Mouse (Mus musculus) left cerebral cortex, postnatal 10 days (tissue): ENCODE measurements around the gene Gstm1. TPM values are rescaled to one million over a fixed set of nuclear protein-coding genes. Genes with fewer than 3 reads are reported as not detected.
"Not testable (repeated sequence)": the region's sequence is repeated elsewhere in the genome, so short reads cannot be mapped to it uniquely, and the experiment has no call there.

Experiments
- DNase-seq, 2 experiments: peaks; one replicate each; pipeline ENCODE4 v3.0.0; 2021 to 2022; ENCODE audit warnings: low spot score in 2 of 2, mixed read lengths in 1 of 2; ENCODE audit errors: extremely low spot score in 1 of 2
- intact Hi-C: fragments of 180-260 bp; cut with DNase I; formaldehyde crosslinking; loops from one replicate; pipeline ENCODE4 v1.15.1; 2025
- total RNA-seq, 2 experiments: library from RNA; stranded (reverse); gene quantifications; 2 replicates each; pipeline ENCODE4 v1.2.3; 2021

Gstm1 gene
- total RNA-seq, 2 experiments from 2014 or later, result 54.5 to 67.8 TPM

DNA sequence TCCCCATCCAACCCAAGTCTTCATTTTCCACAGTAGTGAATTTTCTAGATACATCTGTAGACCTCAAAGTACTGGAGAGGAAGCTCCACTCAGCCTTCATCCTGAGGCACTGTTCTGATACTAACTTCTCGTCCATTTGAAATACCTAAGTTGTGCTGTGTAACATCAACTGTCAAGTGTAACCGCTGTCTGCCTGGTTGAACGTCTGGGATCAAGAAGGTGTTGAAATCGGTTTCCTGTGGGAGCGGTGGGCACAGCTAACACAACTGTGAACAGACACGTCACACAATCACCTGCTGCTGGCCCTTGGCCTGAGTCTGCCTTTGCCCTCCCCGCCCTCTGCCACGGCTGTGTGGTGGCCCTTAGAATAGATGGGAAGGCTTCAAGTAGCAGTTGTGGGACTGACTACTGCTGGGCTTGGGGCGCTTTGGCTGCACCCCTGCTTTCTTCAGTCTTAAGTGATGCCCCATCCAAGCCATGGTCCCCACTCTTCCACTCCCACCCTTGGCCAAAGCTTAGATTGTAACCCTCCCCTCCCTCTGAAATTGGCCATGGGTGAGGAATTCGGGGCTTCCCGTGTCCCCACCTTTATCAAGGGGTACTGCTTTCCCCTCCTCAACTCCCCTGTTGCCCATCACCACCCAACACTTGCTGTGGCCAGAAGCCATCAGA is 2.7 kb upstream of the Gstm1 start:
- intact Hi-C loops, DNase-seq: not testable (repeated sequence)

DNA sequence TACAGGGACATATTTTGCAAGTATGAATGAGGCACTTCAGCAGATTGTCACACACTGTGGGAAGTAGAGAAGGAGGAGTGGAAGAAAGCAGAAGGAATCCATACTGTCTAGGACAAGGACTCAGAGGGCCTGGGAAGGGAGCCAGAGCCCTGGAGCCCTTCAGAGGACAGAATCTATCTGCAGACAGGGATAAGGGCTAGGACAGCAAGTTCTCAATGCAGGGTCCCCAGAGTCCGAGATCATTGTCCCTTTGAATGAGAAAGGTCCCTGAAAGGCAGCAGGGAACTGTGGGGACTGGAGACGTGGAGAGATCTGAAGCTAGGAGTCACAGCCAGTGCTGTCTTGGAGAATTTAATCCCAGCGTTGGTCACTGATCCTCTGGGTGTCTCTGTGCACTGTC is 1.5 kb upstream of the Gstm1 start:
- intact Hi-C loops, result loop anchor here (5.0 to 10.0 kb wide), 3 partner anchors 67 to 152 kb away; partner anchors contain the start of gene Gstm7
- DNase-seq, result not testable (repeated sequence)

DNA sequence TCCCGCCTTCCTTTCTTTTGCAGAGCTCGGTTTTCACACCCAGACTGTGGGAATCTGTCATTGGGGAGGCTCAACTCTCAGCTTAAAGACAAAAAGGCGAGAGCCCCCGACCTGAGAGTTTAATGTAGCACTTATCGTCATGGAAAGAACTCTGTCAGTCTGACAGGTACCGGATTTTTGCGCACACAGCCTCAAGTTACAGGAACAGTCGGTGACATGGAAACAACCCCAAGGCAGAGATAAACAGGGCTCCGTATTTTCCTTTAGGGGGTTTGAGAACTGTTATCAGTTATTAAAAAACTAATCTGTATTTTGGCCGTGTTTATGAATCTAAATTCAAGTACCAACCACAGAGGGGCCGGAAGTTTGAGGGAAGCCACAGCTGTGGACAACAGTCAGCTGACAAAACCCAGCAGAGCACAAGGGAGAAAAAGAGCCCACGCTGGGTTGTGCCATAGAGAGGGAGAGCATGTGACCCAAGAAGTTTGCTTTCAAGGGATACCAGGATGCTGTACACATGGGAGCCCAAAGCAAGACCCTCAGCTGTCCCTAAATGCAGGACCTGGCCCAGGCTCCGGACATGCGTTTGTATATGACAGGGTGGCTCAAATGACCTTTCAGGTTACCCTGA is 532 bp upstream of the Gstm1 start:
- DNase-seq, result peak in 1 of 2 experiments; percentile 36
- intact Hi-C loops, result loop anchor here (5.0 to 10.0 kb wide), 3 partner anchors 66 to 151 kb away; partner anchors contain the start of gene Gstm7

DNA sequence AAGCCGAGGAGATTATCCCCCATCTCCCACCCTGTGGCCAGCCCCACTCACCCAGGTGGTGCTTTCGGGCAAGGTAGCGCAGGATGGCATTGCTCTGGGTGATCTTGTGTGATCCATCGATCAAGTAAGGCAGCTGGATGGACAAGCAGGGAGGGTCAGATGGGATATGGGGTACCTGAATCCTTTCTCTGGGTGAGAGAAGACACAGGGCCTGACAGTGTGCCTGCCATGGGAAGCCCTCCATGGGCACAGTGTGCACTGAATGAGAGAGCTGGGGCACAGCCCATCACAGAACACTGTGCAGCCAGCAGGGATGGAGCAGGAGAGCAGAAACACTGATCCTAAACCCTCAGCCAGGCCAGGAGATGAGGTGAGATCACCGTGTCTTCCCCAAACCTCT is 1.3 kb downstream of the Gstm1 start:
- DNase-seq, result not testable (repeated sequence)
- intact Hi-C loops, result loop anchor here (5.0 to 10.0 kb wide), 3 partner anchors 64 to 149 kb away; partner anchors contain the start of gene Gstm7

DNA sequence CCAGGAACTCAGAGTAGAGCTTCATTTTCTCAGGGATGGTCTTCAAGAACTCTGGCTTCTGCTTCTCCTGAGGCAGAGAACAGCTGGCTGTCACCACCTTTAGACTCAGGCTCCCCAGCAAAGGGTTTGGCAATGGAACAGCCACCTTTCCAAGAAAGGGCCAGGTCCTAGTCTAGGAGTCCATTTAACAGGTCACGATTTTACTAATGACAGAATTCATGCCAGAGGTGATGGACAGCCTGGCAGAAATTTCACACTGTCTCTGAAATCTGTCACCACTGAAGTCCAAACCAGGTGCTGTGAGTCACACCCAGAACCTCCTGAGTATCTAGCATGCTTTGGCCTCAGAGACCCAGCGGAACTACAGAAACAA is 2.8 kb downstream of the Gstm1 start:
- DNase-seq, result no peak

DNA sequence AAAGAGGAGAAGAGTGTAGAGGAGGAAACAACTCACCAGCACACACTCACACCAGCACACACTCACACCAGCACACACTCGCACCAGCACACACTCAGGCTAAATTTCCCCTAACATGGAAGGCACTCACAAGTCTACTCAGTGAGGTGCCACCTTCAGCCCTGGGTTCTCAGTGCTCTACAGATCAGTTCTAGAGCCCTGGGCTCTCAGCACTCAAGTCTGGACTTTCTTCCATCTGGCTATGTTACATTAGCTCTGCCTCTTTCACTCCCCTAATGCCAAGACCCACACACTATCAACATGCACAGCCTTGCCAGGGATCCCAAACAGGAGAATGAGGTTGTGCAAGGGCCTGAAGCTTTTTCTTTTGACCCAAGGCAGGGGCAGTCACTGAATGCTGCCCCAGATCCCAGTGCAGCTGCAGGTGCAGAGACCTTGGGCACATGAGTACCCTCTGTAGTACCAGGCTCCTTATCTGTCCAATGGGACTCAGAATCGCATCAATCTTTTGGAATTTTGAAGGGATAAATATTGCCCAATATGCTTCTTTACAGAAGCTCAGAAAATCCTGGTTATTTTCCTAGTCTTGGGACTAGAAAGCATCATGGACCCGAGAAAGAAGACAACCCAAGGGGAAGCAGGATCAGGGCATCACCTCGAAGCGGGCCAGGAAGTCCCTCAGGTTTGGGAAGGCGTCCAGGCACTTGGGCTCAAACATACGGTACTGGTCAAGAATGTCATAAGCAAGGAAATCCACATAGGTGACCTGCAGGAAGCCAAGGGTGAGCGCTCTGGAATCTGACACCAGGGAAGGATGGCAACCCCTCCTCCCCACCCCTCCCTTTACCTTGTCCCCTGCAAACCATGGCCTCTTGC is 3.4 kb downstream of the Gstm1 start:
- DNase-seq, result no peak
- intact Hi-C loops, result loop anchor here (10.0 kb wide), 1 partner anchor 80 kb away; the partner anchor contains the start of gene Gstm7

More for the DNA sequence above, 2.8 kb downstream of the Gstm1 start:
- intact Hi-C loops, result loop anchor here (5.0 to 10.0 kb wide), 3 partner anchors 63 to 148 kb away; partner anchors contain the start of gene Gstm7

DNA sequence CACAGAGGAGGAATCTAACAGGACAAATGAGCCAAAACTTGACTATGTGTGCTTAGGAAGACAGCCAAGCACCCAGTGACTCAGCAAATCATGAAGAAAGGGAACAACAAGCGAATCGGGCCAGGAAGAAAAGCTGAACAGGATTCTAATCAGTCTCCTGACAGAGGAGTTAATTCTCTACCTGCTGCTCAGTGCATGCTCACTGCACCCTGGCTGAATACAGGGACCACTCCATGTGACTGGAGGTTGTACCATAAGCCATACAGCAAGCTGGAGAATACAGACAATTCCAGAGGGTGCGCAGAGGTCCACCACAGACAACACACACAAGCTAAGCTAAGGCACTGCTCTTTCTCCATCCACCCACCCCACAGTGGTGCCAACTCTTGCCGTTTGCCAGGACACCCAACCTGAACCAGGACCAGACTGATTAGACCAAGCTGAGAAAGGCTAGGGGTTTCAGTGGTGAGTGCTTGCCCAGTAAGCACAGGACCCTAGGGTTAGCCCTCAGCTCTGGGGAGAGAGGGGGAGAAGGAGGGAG is 4.4 kb downstream of the Gstm1 start:
- intact Hi-C loops, result loop anchor here (10.0 kb wide), 1 partner anchor 79 kb away; the partner anchor contains the start of gene Gstm7

DNA sequence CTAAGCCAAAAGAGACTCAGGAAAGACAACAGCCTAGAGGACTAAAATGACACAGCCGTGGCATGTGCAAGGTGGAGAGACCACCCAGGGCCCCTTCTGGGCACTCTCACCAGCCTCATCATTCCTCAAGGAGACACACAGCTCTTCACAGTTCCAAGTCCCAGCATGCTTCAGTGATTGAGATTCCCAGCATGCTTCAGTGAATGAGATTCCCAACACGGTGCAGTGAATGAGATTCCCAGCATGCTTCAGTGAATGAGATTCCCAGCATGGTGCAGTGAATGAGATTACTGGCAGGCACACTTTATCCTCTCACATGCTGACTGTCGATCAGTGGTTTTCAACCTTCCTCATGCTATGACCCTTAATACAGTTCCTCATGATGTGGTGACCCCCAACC is 6.2 kb downstream of the Gstm1 start:
- intact Hi-C loops, result loop anchor here (10.0 kb wide), 1 partner anchor 77 kb away; the partner anchor contains the start of gene Gstm7

More for the DNA sequence above, 4.4 kb downstream of the Gstm1 start:
- DNase-seq, result peak; percentile 36 to 55

DNA sequence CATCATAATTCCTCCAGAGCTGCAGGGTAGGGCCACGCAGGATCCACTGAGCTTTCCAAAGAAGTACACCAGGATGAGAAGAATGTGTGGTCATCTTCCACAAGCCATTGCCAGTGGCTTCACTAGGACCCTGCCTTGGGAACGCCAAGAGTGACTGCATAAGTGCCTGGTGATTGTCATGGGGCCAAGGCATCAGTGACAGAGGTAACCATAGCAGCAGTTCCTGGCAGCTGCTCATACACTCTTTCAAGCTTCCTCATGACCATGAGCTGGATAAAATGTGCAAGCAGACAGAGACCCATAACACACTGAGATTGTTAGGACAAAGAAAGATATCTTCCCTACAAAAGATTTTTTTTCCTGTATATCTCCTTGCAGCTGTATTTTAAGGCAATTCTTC is 7.5 kb downstream of the Gstm1 start:
- intact Hi-C loops, result loop anchor here (10.0 kb wide), 1 partner anchor 75 kb away; the partner anchor contains the start of gene Gstm7

More for the DNA sequence above, 6.2 kb downstream of the Gstm1 start:
- DNase-seq, result no peak

DNA sequence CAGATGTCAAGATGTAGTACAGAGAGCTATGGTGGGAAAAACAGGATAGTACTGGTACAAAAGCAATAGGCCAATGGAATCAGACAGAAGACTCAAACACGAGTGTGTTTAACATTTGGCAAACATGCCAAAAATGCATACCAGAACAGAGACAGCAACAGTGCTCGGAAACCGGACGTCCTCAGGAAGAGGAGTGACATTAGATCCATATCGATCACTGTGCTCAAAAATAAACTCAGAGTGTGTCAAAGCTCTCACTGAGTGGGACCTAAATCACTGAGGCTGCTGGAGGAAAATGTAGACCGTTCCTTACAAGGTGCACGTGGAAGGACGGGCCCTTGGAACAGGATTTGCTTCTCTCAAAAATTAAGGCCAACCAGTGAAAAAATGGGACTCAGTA is 15.8 kb downstream of the Gstm1 start:
- intact Hi-C loops, result no loop called here
- DNase-seq, result no peak

More for the DNA sequence above, 7.5 kb downstream of the Gstm1 start:
- DNase-seq, result peak; percentile 41 to 50

DNA sequence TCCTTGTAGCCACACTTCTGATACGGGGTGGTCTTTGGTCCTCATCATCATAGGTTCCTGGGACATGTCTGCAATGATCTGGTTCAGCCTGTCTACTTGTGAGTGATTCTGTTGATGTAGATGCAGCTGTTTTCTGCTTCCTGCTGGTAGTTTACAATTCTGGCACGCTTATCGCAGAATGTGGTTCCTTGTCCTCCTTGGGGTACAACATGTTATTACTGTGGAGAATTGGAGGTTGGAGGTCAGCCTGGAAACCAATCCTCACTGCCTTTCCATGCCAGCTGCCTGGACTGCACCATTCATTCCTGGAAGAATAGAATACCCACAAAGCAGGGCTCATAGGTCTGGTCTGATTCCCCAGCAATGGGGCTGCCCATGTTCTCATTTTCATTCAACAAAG is 18.3 kb downstream of the Gstm1 start:
- intact Hi-C loops, result no loop called here
- no peak for DNase-seq

DNA sequence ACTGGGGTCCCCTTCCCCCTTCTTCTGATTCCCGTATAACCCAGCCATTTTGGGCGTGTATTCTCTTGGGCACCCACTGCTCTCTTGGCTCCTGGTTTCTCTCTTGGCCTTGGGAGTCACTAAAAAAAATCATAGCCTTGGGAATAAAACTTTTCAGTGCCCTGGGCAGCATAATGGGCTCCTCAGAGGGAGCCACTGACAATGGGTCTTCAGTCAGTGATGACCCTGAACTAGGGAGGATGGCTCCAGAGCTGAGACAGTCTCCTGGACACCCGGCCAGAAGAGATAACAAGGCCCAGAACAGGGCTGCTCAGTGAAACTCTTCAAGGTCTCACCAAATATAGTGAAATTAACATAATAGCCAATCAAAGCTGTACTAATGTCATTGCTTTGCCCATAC is 19.2 kb downstream of the Gstm1 start:
- intact Hi-C loops, result no loop called here
- DNase-seq, result no peak

DNA sequence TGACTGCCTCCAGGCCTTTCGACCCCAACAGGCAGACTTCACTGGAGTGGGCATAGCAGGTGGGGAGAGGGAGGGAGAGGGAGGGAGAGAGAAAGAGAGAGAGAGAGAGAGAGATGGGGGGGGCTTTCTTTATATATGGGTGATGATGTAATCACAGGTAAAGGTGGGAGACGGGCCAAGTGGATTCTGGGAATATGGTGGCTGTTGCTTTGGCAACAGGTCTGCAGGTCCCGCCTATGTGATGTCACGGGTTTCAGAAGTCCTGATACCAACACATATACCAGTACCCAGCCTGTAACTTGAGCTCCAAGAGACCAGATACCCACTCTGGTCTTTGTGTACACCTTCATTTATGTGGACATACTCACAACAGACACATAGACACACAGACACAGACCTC is 21.2 kb downstream of the Gstm1 start:
- no peak for DNase-seq
- intact Hi-C loops, result no loop called here

DNA sequence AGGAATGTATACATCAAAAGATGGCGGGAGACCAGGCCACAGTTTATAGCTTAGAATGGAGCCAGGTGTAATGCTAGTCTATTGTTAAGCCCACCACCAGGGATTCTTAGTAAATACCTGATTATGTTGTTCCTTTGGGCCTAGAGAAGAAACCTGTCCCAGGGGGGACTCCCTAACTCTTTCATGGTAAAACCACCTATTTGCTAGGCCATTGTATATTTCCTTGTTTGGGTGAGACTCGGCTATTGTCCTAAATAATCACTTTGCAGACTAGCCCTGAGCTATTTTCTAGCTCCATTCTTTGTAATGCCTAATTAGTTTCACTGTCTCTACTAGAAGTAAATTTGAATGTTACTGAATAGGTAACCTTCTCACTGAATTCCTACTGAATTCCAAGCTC is 21.8 kb downstream of the Gstm1 start:
- intact Hi-C loops, DNase-seq: not testable (repeated sequence)

DNA sequence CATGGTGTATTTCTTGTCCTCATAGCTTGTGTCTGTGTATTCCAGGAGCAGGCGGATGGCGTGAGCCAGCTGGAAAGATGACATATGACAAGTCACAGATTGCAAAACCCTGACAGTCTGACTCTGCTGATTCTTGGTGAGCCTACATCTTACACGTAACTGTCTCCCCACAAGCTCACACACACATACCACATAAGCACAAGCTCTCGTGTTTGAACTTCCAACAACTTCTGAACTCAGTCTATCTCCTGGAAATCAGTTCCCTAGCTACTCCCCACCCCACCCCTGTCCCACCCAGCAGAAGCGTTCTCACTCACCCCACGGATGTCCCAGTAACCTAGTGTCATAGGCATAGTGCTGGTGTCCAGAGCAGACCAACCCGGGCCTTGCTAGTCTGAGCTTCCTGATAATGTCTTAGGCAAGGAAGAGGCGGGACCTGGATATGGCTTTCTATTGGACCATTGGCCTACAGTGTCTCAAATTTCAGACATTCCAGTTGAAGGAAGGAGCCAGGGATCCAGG is 31.7 kb downstream of the Gstm1 start, which contains the start of gene Gstm2:
Gstm2 (minus strand) TSS at position 413 of the 522 bp plus-strand sequence.
- intact Hi-C loops, result no loop called here
- no peak for DNase-seq

DNA sequence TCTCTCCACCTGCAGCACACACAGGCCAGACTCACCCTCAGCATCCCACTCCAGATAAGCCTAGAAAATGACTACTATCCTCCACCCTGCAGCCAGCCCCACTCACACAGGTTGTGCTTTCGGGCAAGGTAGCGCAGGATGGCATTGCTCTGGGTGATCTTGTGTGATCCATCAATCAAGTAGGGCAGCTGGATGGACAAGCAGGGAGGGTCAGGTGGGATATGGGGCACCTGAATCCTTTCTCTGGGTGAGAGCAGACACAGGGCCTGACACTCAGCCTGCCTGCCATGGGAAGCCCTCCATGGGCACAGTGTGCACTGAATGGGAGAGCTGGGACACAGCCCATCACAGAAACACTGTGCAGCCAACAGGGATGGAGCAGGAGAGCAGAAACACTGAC is 32.6 kb downstream of the Gstm1 start:
- DNase-seq, intact Hi-C loops: not testable (repeated sequence)

DNA sequence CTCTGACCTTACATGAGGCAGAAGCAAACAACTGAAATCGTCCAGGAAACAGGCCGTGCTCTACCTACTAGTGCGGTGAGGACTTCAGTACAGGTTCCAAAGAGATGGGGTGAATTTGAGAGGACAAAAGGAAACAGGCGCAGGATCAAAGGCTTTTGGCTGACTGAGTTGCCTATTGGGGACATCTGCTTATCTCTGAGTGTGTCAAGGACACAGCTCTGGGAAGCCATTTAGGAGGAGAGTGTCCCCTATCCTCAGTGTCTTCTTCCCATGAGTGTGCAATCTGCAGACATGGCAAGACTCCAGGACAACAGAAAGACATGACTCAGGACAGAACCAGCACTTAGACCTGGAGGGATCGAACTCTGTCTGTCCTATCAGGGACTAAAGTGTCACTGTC is 33.3 kb downstream of the Gstm1 start:
- DNase-seq, result no peak
- intact Hi-C loops, result no loop called here

DNA sequence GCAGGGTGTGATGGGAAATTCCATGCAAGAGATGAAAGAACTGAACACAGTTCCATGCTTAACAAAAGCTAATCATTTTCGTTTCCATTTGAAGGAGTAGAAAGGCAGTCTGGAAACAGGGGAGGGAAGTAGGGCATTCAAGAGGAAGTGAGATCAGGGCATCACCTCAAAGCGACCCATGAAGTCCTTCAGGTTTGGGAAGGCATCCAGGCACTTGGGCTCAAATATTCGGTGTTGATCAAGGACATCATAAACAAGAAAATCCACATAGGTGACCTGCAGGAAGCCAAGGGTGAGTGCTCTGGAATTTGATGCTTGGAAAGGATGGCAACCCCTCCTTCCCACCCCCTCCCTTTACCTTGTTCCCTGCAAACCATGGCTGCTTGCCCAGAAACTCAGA is 34.0 kb downstream of the Gstm1 start:
- intact Hi-C loops, result no loop called here
- no peak for DNase-seq
